Mouse (Mus musculus) hindbrain, embryonic 15.5 days (tissue): ENCODE data around the gene Naglu. TPM values are rescaled to one million over a fixed set of nuclear protein-coding genes. Genes with fewer than 3 reads are reported as not detected.

ENCODE experiments used
- ATAC-seq: fragments of 200-750 bp; cut with Nextera tagmentation; 2 replicates; pipeline ENCODE4 v1.8.0; 2017; ENCODE audit warnings: low read depth, moderate number of reproducible peaks, moderate TSS enrichment; ENCODE audit not compliant: low FRiP score
- H3K27ac ChIP-seq: fragments of 300-500 bp; sonication (generic); replicated peaks from 2 replicates; pipeline ENCODE4 v1.5.1; 2015; ENCODE audit warnings: mild to moderate bottlenecking, inconsistent platforms
- H3K27me3 ChIP-seq: fragments of 300-500 bp; sonication (generic); 2 replicates; pipeline ENCODE4 v1.6.1; 2015; ENCODE audit warnings: control low read depth, inconsistent platforms
- H3K36me3 ChIP-seq: fragments of 300-500 bp; sonication (generic); 2 replicates; pipeline ENCODE4 v1.6.1; 2015; ENCODE audit warnings: control low read depth, inconsistent platforms
- H3K4me1 ChIP-seq: fragments of 300-500 bp; sonication (generic); replicated peaks from 2 replicates; pipeline ENCODE4 v1.6.1; 2015; ENCODE audit warnings: control low read depth, inconsistent platforms
- H3K4me2 ChIP-seq: fragments of 300-500 bp; sonication (generic); 2 replicates; pipeline ENCODE4 v1.6.1; 2015; ENCODE audit warnings: moderate library complexity, mild to moderate bottlenecking, inconsistent platforms
- H3K4me3 ChIP-seq: fragments of 300-500 bp; sonication (generic); 2 replicates; pipeline ENCODE4 v1.5.1; 2015; ENCODE audit warnings: mild to moderate bottlenecking, inconsistent platforms
- H3K9ac ChIP-seq: fragments of 300-500 bp; sonication (generic); 2 replicates; pipeline ENCODE4 v1.6.1; 2015; ENCODE audit warnings: inconsistent platforms
- H3K9me3 ChIP-seq: fragments of 300-500 bp; sonication (generic); 2 replicates; pipeline ENCODE4 v1.6.1; 2016; ENCODE audit warnings: control low read depth, inconsistent platforms
- WGBS: fragments of 180-500 bp; shearing (Covaris S2); methylation state at CpG from one replicate; pipeline ENCODE4 v1.1.7; 2015; 5-methylcytosine and 5-hydroxymethylcytosine counted together
- polyA plus RNA-seq: library from polyadenylated mRNA; unstranded; fragments of >200 nt; fragmentation: Nextera tagmentation; extraction: Ambion mirVana; gene quantifications from 2 replicates; pipeline ENCODE4 v1.2.1, GENCODE M21; 2015

Gene Naglu
- polyA plus RNA-seq, 1 experiment from 2014 or later: 15.5 TPM

DNA sequence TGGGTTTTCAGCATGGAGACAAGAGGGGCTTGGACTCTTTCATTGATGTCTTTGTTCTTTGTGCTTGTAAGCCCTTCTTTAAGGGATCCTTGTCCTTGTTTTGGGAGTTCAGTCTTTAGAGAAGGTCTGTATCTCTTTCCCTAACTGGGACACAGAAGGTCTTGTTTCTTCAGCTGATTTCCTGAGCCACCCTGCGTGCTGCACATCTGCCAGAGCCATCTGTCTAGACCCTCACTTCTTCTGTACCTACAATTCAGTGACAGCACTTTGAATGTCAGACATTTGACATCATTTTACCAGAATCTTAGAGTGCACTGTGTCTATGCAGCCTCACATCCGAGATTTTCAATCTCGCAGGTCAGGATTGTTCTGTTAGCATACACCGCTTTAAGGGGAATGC is 24.0 kb upstream of the Naglu start:
- Histone ChIP-seq H3K27ac (no peak overlapping the region), H3K27me3 (no peaks in the 10 kb centered on the region), H3K4me2 (no peak overlapping the region), H3K4me1 (no peaks in the 10 kb centered on the region), H3K4me3 (no peak overlapping the region), H3K36me3 (peaks cover 97% of the 10 kb centered on the region), H3K9me3 (no peaks in the 10 kb centered on the region), H3K9ac (no peak overlapping the region)
- 93% methylated on average over 4 of the region's 4 CpGs for WGBS
- ATAC-seq: no peak

DNA sequence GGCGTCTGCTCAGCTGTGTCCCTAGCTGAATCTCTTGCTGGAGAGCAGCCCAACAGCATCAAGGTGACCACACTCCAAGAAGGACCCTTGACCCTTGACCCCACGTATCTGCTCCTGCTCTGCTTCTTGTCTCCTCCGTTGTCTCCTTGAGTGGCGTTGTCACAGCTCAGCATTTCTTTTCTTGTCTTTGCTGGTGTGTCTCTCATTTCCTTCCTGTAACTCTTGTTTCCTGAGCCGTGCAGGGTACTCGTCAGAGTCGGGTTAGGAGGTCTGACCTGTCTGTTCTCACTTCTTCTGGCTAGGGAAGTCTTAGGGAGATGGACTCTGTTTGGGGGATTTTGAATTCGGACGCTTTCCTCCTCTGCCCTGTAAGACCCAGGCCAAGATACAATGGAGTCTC is 23.4 kb upstream of the Naglu start:
- Histone ChIP-seq H3K9ac (no peak overlapping the region), H3K4me3 (no peak overlapping the region), H3K9me3 (no peaks in the 10 kb centered on the region), H3K27me3 (no peaks in the 10 kb centered on the region), H3K4me2 (no peak overlapping the region), H3K4me1 (no peaks in the 10 kb centered on the region), H3K27ac (no peak overlapping the region), H3K36me3 (peaks cover 96% of the 10 kb centered on the region)
- no peak for ATAC-seq
- 68% methylated on average over 9 of the region's 9 CpGs for WGBS

DNA sequence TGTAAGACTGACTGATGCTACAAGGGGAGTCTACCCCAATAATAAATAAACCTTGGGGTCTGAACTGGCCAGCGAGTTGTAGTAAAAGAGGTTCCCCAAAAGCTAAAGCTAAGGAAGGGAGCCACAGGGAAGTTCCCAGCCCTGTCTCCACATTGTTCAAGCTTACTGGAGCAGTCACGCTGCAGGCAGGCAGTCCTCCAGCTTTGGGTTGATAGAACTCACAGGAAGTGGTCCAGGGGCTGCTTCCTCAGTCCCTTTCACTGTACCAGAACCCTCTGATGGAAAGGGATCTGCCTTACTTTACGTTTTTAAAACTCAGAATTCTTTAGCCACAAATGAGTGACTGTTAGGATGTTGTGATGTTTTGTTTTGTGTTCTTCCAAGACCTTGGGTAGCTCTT is 22.3 kb upstream of the Naglu start:
- H3K4me1 ChIP-seq: no peaks in the 10 kb centered on the region
- no peak for ATAC-seq
- H3K4me3 ChIP-seq: no peak overlapping the region
- WGBS: 87% methylated on average over 3 of the region's 3 CpGs
- no peak overlapping the region for H3K9ac ChIP-seq
- H3K36me3 ChIP-seq: peaks cover 98% of the 10 kb centered on the region
- no peak overlapping the region for H3K4me2 ChIP-seq
- no peaks in the 10 kb centered on the region for H3K27me3 ChIP-seq
- H3K27ac ChIP-seq: no peak overlapping the region
- H3K9me3 ChIP-seq: no peaks in the 10 kb centered on the region

DNA sequence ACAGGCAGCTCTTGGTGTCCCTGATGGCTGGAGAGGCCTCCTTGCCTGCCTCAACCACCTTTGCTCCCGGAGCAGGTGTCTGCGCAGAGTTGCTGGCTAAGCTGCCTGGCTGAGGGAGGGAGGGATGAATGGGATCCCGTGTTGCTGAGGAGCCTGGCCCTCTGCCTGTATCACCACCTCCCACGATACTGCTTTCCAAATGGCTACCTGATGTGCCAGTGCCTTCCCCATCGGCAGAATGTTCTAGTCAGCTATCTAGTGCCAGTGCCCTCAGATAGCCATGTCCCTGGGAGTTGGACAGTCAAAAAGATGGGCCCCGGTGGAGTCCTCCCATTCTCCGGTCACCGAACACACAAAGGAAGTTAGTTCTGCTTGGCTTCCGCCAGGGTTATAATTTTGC is 19.5 kb upstream of the Naglu start:
- Histone ChIP-seq H3K4me2 (no peak overlapping the region), H3K36me3 (peaks cover 97% of the 10 kb centered on the region), H3K4me1 (no peaks in the 10 kb centered on the region), H3K4me3 (no peak overlapping the region), H3K27me3 (no peaks in the 10 kb centered on the region), H3K27ac (no peak overlapping the region), H3K9me3 (no peaks in the 10 kb centered on the region), H3K9ac (no peak overlapping the region)
- no peak for ATAC-seq
- WGBS: 81% methylated on average over 9 of the region's 9 CpGs

DNA sequence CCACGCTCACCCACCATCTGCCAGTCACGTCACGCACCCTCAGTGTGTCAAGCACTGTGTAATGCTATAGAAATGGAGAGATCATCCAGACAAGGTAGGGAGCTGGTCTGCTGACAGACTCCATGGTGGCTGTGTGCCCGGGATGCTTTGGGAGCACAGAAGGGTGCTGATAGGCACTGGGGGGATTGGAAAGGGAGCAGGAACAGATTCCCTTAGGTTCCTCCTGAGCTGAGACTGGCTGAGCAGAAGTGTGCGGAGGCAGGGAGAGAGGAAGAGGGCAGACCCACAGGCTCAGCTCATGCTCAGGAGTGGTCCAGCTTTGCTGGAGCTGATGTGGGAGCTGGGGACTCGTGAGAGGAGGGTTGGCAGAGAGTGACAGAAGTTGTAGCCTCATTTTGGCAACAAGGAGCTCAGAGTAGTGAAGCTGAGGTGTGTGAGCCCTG is 18.7 kb upstream of the Naglu start:
- no peak for ATAC-seq
- Histone ChIP-seq H3K9me3 (no peaks in the 10 kb centered on the region), H3K27me3 (no peaks in the 10 kb centered on the region), H3K27ac (no peak overlapping the region), H3K36me3 (peaks cover 97% of the 10 kb centered on the region), H3K4me1 (no peaks in the 10 kb centered on the region), H3K4me3 (no peak overlapping the region), H3K9ac (no peak overlapping the region), H3K4me2 (no peak overlapping the region)
- WGBS: 78% methylated on average over 6 of the region's 6 CpGs

- no peak overlapping the region for H3K4me2 ChIP-seq
- no peaks in the 10 kb centered on the region for H3K9me3 ChIP-seq
- no peak for ATAC-seq
- no peaks in the 10 kb centered on the region for H3K27me3 ChIP-seq
- 84% methylated on average over 8 of the region's 8 CpGs for WGBS
- peaks cover 97% of the 10 kb centered on the region for H3K36me3 ChIP-seq
- no peak overlapping the region for H3K9ac ChIP-seq
- H3K27ac ChIP-seq: no peak overlapping the region
- H3K4me3 ChIP-seq: no peak overlapping the region
- no peaks in the 10 kb centered on the region for H3K4me1 ChIP-seq
Observed at GRCm38 (mm10) chr11:101051617-101052016, 18.2 kb upstream of the Naglu start.

GRCm38 (mm10) chr11:101052751-101053473 is 16.9 kb upstream of the Naglu start:
- H3K9ac ChIP-seq: no peak overlapping the region
- H3K4me1 ChIP-seq: no peaks in the 10 kb centered on the region
- H3K27ac ChIP-seq: no peak overlapping the region
- 93% methylated on average over 10 of the region's 10 CpGs for WGBS
- H3K27me3 ChIP-seq: no peaks in the 10 kb centered on the region
- H3K9me3 ChIP-seq: no peaks in the 10 kb centered on the region
- no peak overlapping the region for H3K4me3 ChIP-seq
- peaks cover 89% of the 10 kb centered on the region for H3K36me3 ChIP-seq
- H3K4me2 ChIP-seq: no peak overlapping the region
- ATAC-seq: no peak

GRCm38 (mm10) chr11:101053974-101054373 is 15.8 kb upstream of the Naglu start:
- H3K27ac ChIP-seq: no peak overlapping the region
- H3K36me3 ChIP-seq: peaks cover 87% of the 10 kb centered on the region
- no peaks in the 10 kb centered on the region for H3K9me3 ChIP-seq
- H3K4me3 ChIP-seq: no peak overlapping the region
- no peak overlapping the region for H3K9ac ChIP-seq
- 100% methylated on average over 1 of the region's 1 CpGs for WGBS
- H3K27me3 ChIP-seq: no peaks in the 10 kb centered on the region
- H3K4me1 ChIP-seq: no peaks in the 10 kb centered on the region
- no peak for ATAC-seq
- H3K4me2 ChIP-seq: no peak overlapping the region

DNA sequence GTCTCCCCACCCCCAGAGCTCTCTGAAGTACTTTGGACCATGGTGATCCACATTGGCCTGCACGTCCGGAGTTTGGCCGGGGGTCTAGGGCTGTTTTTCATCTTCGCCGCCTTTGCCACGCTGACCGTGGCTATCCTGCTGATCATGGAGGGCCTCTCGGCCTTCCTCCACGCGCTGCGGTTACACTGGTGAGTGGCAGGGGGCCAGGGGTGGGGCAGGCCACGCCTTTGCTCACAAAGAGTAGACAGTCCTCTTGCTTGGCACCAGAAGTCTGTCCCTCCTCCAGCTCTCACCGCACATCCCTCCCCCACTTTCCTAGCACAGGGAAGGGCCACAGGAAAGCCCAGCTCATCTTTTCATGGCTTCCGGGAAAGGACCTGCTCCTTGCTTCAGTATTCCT is 14.4 kb upstream of the Naglu start:
- Histone ChIP-seq H3K4me3 (no peak overlapping the region), H3K9ac (no peak overlapping the region), H3K4me2 (no peak overlapping the region), H3K27me3 (no peaks in the 10 kb centered on the region), H3K27ac (no peak overlapping the region), H3K4me1 (no peaks in the 10 kb centered on the region), H3K36me3 (peaks cover 78% of the 10 kb centered on the region), H3K9me3 (no peaks in the 10 kb centered on the region)
- no peak for ATAC-seq
- 86% methylated on average over 14 of the region's 14 CpGs for WGBS

- no peak overlapping the region for H3K4me3 ChIP-seq
- no peak overlapping the region for H3K27ac ChIP-seq
- no peaks in the 10 kb centered on the region for H3K9me3 ChIP-seq
- ATAC-seq: no peak
- H3K27me3 ChIP-seq: no peaks in the 10 kb centered on the region
- peaks cover 72% of the 10 kb centered on the region for H3K36me3 ChIP-seq
- H3K4me1 ChIP-seq: no peaks in the 10 kb centered on the region
- no peak overlapping the region for H3K4me2 ChIP-seq
- H3K9ac ChIP-seq: no peak overlapping the region
- 56% methylated on average over 8 of the region's 8 CpGs for WGBS
Observed at GRCm38 (mm10) chr11:101056885-101057284, 12.9 kb upstream of the Naglu start.

- Histone ChIP-seq H3K9me3 (no peaks in the 10 kb centered on the region), H3K4me3 (no peak overlapping the region), H3K27ac (no peak overlapping the region), H3K4me1 (no peaks in the 10 kb centered on the region), H3K9ac (no peak overlapping the region), H3K36me3 (peaks cover 72% of the 10 kb centered on the region), H3K27me3 (no peaks in the 10 kb centered on the region), H3K4me2 (no peak overlapping the region)
- no peak for ATAC-seq
- 37% methylated on average over 5 of the region's 5 CpGs for WGBS
Observed at GRCm38 (mm10) chr11:101057860-101058259, 12.0 kb upstream of the Naglu start.

DNA sequence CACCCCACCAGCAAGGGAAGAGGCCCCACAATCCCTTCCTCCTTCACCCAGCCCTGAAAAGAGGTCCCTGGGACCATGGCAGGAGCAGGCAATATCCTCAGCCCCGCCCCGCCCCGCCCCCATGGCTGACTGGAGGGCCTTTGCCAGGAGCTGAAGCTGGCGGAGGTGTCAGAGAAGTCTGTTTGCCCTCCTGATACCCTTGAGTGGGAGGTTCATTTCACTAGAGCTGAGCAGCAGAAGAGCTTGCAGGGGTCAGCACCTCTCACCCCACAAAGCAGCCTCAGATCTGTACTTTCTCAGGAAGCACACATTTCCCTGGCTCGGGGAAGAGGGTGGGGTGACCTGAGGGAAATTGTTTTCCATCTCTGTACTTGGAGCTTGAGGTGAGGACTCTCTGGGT is 11.1 kb upstream of the Naglu start:
- WGBS: 90% methylated on average over 5 of the region's 5 CpGs
- no peak overlapping the region for H3K27ac ChIP-seq

DNA sequence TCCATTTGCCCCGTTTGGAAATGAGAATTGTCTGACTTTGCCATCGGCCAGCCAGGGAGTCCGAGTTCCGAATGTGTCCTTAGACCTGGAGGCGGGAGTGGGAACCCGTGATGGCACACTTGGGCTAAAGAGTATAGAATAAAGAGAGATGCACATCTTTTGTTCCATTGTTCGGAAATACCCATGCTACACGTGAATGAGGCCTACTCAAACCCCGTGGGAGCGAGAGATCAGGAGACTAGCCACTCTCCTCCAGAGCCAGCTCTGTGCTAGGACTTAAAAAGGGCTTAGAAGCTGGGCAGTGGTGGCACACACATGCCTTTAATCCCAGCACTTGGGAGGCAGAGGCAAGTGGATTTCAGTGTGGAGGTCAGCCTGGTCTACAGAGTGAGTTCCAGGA is 10.3 kb upstream of the Naglu start:
- 70% methylated on average over 10 of the region's 10 CpGs for WGBS
- ATAC-seq: no peak
- no peak overlapping the region for H3K4me3 ChIP-seq
- no peak overlapping the region for H3K4me2 ChIP-seq
- no peak overlapping the region for H3K9ac ChIP-seq
- no peaks in the 10 kb centered on the region for H3K9me3 ChIP-seq
- H3K36me3 ChIP-seq: peaks cover 60% of the 10 kb centered on the region
- H3K4me1 ChIP-seq: 0 out of 2 replicates have a peak, but pooled peaks cover 3% of the 10 kb centered on the region
- no peaks in the 10 kb centered on the region for H3K27me3 ChIP-seq
- H3K27ac ChIP-seq: no peak overlapping the region

More for the DNA sequence above, 11.1 kb upstream of the Naglu start:
- no peaks in the 10 kb centered on the region for H3K9me3 ChIP-seq
- 0 out of 2 replicates have a peak, but pooled peaks cover 1% of the 10 kb centered on the region for H3K4me1 ChIP-seq
- H3K4me2 ChIP-seq: no peak overlapping the region
- ATAC-seq: no peak
- no peaks in the 10 kb centered on the region for H3K27me3 ChIP-seq
- no peak overlapping the region for H3K4me3 ChIP-seq
- H3K9ac ChIP-seq: no peak overlapping the region
- peaks cover 66% of the 10 kb centered on the region for H3K36me3 ChIP-seq
